Mouse (Mus musculus) heart, postnatal 0 days (tissue): ENCODE measurements around the gene Vangl1.
A peak's percentile ranks its signal among the peaks of the same experiment; 100 is the strongest.

Experiments used
- CTCF ChIP-seq: IDR thresholded peaks from 2 replicates; pipeline ENCODE4 v1.5.1; 2016; ENCODE audit warnings: antibody characterized with exemption, control low read depth, low read depth
- EP300 ChIP-seq: IDR thresholded peaks from 2 replicates; pipeline ENCODE4 v1.6.1; 2016; ENCODE audit warnings: antibody characterized with exemption, low read depth

GRCm38 (mm10) chr3:102249401-102249991, 45.0 kb upstream of the Vangl1 start:
- peak; percentile 94 for TF ChIP-seq CTCF
- TF ChIP-seq EP300: no peak
